Mouse (Mus musculus) brown adipose tissue, adult 24 weeks (tissue): ENCODE measurements at regions not wholly inside any gene's neighbourhood (a gene's known extent, or its start where the extent isn't known, plus 50 kb on each side); places are given as distances from the start of the nearest gene placed in this dataset.

ENCODE experiments used
- H3K27ac ChIP-seq: fragments of 200-500 bp; replicated peaks from 2 replicates; pipeline ENCODE4 v1.5.1; 2012; ENCODE audit warnings: low read depth, mild to moderate bottlenecking, low read length
- H3K4me1 ChIP-seq: fragments of 200-500 bp; 2 replicates; pipeline ENCODE4 v1.6.1; 2012; ENCODE audit warnings: low read length, mixed read lengths; ENCODE audit not compliant: control insufficient read depth, insufficient read depth, insufficient read length
- H3K4me3 ChIP-seq: fragments of 200-500 bp; 2 replicates; pipeline ENCODE4 v1.5.1; 2012; ENCODE audit warnings: low read depth, mild to moderate bottlenecking, low read length, moderate library complexity; ENCODE audit not compliant: insufficient read depth

- Histone ChIP-seq H3K4me3 (no peak overlapping the region), H3K27ac (no peak overlapping the region), H3K4me1 (no peaks in the 10 kb centered on the region)
Observed at GRCm38 (mm10) chr17:83110556-83110955, 104.5 kb upstream of the Pkdcc start.

GRCm38 (mm10) chr17:83115146-83115545 lies 99.9 kb upstream of the Pkdcc start:
- no peaks in the 10 kb centered on the region for H3K4me1 ChIP-seq
- no peak overlapping the region for H3K4me3 ChIP-seq

GRCm38 (mm10) chr17:83115832-83116480 lies 99.1 kb upstream of the Pkdcc start:
- Histone ChIP-seq H3K27ac (no peak overlapping the region), H3K4me1 (no peaks in the 10 kb centered on the region), H3K4me3 (no peak overlapping the region)

More at GRCm38 (mm10) chr17:83115146-83115545, 99.9 kb upstream of the Pkdcc start:
- no peak overlapping the region for H3K27ac ChIP-seq

- H3K4me1 ChIP-seq, result no peaks in the 10 kb centered on the region
- no peak overlapping the region for H3K4me3 ChIP-seq
- H3K27ac ChIP-seq, result no peak overlapping the region
Observed at GRCm38 (mm10) chr17:83120665-83121232, 94.3 kb upstream of the Pkdcc start.

GRCm38 (mm10) chr17:83122525-83123280 lies 92.4 kb upstream of the Pkdcc start:
- no peak overlapping the region for H3K27ac ChIP-seq
- H3K4me3 ChIP-seq, result peak overlapping the region; percentile 39
- H3K4me1 ChIP-seq, result no peaks in the 10 kb centered on the region

- Histone ChIP-seq H3K4me1 (no peaks in the 10 kb centered on the region), H3K27ac (no peak overlapping the region), H3K4me3 (no peak overlapping the region)
Observed at GRCm38 (mm10) chr17:83125057-83125456, 90.0 kb upstream of the Pkdcc start.

GRCm38 (mm10) chr17:83127842-83128241 lies 87.2 kb upstream of the Pkdcc start:
- H3K4me1 ChIP-seq, result no peaks in the 10 kb centered on the region
- H3K27ac ChIP-seq, result no peak overlapping the region
- H3K4me3 ChIP-seq, result no peak overlapping the region

GRCm38 (mm10) chr17:83128843-83129544 lies 86.1 kb upstream of the Pkdcc start:
- Histone ChIP-seq H3K4me1 (no peaks in the 10 kb centered on the region), H3K27ac (no peak overlapping the region), H3K4me3 (no peak overlapping the region)

GRCm38 (mm10) chr17:83129658-83130057 lies 85.4 kb upstream of the Pkdcc start:
- Histone ChIP-seq H3K4me3 (no peak overlapping the region), H3K4me1 (no peaks in the 10 kb centered on the region), H3K27ac (no peak overlapping the region)

- Histone ChIP-seq H3K4me3 (no peak overlapping the region), H3K4me1 (no peaks in the 10 kb centered on the region)
Observed at GRCm38 (mm10) chr17:83133201-83133600, 81.9 kb upstream of the Pkdcc start.

GRCm38 (mm10) chr17:83135441-83136120 lies 79.5 kb upstream of the Pkdcc start:
- no peak overlapping the region for H3K27ac ChIP-seq
- no peaks in the 10 kb centered on the region for H3K4me1 ChIP-seq
- H3K4me3 ChIP-seq, result no peak overlapping the region

More at GRCm38 (mm10) chr17:83133201-83133600, 81.9 kb upstream of the Pkdcc start:
- no peak overlapping the region for H3K27ac ChIP-seq

- H3K27ac ChIP-seq, result no peak overlapping the region
Observed at GRCm38 (mm10) chr17:83136267-83136666, 78.8 kb upstream of the Pkdcc start.

GRCm38 (mm10) chr17:83137720-83138119 lies 77.4 kb upstream of the Pkdcc start:
- H3K4me1 ChIP-seq, result no peaks in the 10 kb centered on the region
- H3K27ac ChIP-seq, result no peak overlapping the region
- no peak overlapping the region for H3K4me3 ChIP-seq

More at GRCm38 (mm10) chr17:83136267-83136666, 78.8 kb upstream of the Pkdcc start:
- Histone ChIP-seq H3K4me3 (no peak overlapping the region), H3K4me1 (no peaks in the 10 kb centered on the region)

GRCm38 (mm10) chr17:83138493-83139417 lies 76.3 kb upstream of the Pkdcc start:
- H3K27ac ChIP-seq, result no peak overlapping the region
- H3K4me3 ChIP-seq, result no peak overlapping the region

More at GRCm38 (mm10) chr17:83138493-83139417, 76.3 kb upstream of the Pkdcc start:
- H3K4me1 ChIP-seq, result no peaks in the 10 kb centered on the region
